Mouse (Mus musculus): ENCODE measurements at regions not wholly inside any gene's neighbourhood (a gene's known extent, or its start where the extent isn't known, plus 50 kb on each side); places are given as distances from the start of the nearest gene placed in this dataset.

DNA sequence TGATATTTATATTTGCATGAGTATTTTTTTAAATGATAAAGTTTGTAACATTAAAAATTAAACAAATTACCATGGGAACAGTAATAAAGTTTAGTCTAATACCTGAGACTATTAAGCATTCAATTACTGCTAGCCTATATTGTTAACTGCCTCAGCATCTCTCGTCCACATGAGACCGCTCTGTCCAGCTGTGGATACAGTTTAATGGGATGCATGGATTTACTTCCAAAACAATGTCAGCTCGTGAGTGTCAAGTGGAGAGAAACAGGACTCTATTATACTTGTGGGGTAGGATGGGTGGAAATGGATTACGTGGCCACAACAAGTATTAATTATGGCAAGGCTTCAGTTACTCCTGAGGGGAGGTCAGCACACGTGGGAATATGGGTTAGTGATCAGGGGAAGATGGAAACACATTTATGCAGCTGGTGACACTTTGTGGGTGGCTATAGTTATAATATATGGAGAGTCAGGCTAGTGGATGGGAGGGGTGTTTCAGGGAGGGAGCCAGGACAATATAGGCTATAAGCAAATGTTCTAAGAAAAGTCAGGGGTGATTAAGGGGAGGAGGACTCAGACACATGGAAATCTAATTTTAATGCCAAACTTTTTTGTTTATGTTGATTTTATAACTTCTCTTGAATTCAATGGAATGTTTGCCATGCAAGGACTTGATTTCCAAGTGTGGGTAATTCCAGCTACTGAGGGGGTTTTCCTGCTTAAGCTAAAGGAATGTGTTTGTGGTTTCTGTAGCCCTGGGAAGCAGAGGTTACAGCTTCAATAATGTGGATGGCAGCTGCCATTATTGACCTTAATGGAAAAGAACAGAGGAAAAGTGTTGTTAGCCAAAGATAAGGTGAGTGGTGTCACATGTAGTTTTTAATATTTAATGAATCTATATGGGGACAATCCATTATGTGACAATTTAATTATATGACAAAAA is 384.0 kb upstream of the Robo2 start:
- no peaks in the 10 kb centered on the region for H3K9me3 ChIP-seq (replicated peaks)
- H3K27ac ChIP-seq (replicated peaks): no peak overlapping the region
- H3K27me3 ChIP-seq (ENCODE audit: low read depth, poor library complexity, severe bottlenecking): no peaks in the 10 kb centered on the region
- no peaks in the 10 kb centered on the region for H3K36me3 ChIP-seq
- no peak for DNase-seq (ENCODE audit: low spot score)
- 61% methylated on average over 5 of the region's 5 CpGs for WGBS
- no peak overlapping the region for H3K4me3 ChIP-seq
- no peaks in the 10 kb centered on the region; the same call in 1 of the 2 replicates for H3K4me1 ChIP-seq

DNA sequence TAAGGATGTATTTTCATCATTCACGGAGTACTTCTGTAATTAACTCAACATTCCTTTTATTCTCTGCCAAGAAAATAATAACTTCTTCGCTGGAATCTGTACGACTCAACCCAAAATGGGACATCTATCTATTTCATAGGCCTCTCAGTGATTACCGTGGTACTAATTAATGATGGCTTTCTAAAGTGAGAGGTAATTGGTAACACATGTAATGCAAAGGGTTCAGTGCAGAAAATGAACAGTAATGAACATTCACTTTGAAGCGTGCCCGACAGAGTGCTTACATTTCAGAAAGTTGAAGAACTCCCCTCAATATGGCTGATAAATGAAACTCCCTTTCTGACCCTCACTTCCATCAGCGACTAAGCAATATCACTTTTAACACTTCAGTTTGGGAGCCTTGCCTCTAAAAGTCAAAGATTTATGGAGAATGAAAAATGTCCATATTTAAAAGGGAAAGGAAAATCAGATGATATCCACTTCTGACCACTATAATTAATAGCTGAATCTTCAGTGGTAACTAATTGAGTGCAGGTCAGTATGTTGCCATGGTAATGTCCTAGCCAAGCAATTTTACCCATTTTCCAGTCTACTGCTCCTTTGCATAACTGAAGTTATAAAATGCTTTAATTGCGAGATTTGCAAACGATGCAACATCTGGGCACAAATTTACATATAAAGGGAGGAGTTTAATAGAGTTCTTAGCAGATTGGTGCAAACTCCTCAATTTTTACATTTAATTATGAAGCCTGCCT is 373.9 kb upstream of the Robo2 start:
- Histone ChIP-seq H3K4me3 (no peak overlapping the region), H3K36me3 (no peaks in the 10 kb centered on the region), H3K27me3 (ENCODE audit: low read depth, poor library complexity, severe bottlenecking) (no peaks in the 10 kb centered on the region), H3K9me3 (replicated peaks) (no peaks in the 10 kb centered on the region), H3K4me1 (no peaks in the 10 kb centered on the region), H3K27ac (replicated peaks) (no peak overlapping the region)
- 85% methylated on average over 9 of the region's 9 CpGs for WGBS
- no peak for DNase-seq (ENCODE audit: low spot score)

DNA sequence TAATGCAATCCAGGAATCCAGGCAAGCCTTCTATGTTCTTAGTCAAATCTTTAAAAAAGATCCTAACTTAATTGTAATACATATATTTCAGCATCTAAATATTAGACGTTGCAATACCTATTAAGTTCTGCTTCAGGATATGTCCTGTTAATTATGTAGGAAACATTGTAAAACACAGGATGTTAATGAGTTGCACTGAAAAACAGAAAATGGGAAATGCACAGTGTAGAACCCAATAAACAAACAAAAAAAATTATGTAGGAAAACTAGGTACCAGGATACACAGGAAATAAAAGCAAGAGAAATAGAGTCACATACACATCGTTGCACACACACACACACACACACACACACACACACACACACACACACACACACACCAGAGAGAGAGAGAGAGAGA is 368.8 kb upstream of the Robo2 start:
- 96% methylated on average over 2 of the region's 2 CpGs for WGBS
- no peaks in the 10 kb centered on the region for H3K27me3 ChIP-seq (ENCODE audit: low read depth, poor library complexity, severe bottlenecking)
- H3K9me3 ChIP-seq (replicated peaks): no peaks in the 10 kb centered on the region
- H3K36me3 ChIP-seq: no peaks in the 10 kb centered on the region
- no peaks in the 10 kb centered on the region for H3K4me1 ChIP-seq
- no peak for DNase-seq (ENCODE audit: low spot score)
- H3K27ac ChIP-seq (replicated peaks): no peak overlapping the region
- H3K4me3 ChIP-seq: no peak overlapping the region

DNA sequence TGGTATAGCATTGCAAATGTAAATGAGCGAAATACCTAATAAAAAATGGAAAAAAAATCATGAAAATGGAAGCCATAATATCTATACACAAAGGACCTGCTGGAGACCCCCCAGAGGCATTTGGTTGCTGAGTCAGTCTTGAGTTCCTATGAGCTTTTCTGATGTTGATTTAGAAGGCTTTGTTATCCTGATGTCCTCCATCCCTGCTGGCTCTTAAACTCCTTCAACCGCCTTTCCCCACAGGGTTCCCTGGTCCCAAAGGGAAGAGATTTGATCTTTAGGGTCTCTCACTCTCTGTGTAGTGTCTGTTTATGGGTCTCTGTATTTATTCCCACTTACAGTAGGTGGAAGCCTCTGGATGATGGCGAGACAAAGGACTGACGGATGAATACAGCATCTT is 356.6 kb upstream of the Robo2 start:
- WGBS: 87% methylated on average over 4 of the region's 4 CpGs
- DNase-seq (ENCODE audit: low spot score): no peak

DNA sequence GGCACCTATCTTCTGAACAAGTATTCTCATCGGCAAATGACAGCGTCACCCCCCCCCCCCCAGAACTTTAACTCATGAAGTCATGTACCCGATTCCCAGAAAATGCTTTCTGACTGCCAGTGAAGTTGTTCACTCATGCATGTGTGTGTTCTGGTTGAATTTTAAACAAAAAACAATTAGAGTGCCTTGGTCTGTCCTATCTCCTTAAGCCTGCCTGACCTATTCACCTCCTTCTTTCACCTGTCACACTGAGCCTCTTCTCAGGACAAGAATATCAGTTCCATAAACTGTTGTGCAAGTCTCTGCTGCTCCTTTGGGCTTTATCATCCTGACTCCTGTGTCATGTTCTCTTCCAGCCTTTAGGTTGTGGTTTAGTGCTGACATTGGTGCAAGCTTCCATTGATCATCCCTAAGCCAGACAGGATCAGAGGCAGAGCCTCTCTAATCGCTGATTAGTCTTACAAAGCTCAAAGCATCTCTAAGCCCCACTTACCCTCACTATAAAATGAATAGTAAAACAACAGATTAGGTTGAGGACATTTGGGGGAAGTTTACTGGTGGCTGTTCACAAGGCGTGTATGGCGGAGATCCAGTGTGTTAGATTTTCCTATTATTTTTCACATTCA is 345.2 kb upstream of the Robo2 start:
- H3K4me3 ChIP-seq: no peak overlapping the region
- no peak for DNase-seq (ENCODE audit: low spot score)
- peaks cover 43% of the 10 kb centered on the region for H3K27me3 ChIP-seq (ENCODE audit: low read depth, poor library complexity, severe bottlenecking)
- WGBS: 39% methylated on average over 6 of the region's 6 CpGs
- 0 out of 2 replicates have a peak, but pooled peaks cover 5% of the 10 kb centered on the region for H3K9me3 ChIP-seq (replicated peaks)
- no peaks in the 10 kb centered on the region for H3K36me3 ChIP-seq
- H3K4me1 ChIP-seq: peaks cover 11% of the 10 kb centered on the region
- H3K27ac ChIP-seq (replicated peaks): no peak overlapping the region

More for the DNA sequence above, 356.6 kb upstream of the Robo2 start:
- H3K27ac ChIP-seq (replicated peaks): no peak overlapping the region
- H3K4me1 ChIP-seq: no peaks in the 10 kb centered on the region
- H3K4me3 ChIP-seq: no peak overlapping the region
- H3K27me3 ChIP-seq (ENCODE audit: low read depth, poor library complexity, severe bottlenecking): no peaks in the 10 kb centered on the region
- no peaks in the 10 kb centered on the region for H3K9me3 ChIP-seq (replicated peaks)
- no peaks in the 10 kb centered on the region for H3K36me3 ChIP-seq

DNA sequence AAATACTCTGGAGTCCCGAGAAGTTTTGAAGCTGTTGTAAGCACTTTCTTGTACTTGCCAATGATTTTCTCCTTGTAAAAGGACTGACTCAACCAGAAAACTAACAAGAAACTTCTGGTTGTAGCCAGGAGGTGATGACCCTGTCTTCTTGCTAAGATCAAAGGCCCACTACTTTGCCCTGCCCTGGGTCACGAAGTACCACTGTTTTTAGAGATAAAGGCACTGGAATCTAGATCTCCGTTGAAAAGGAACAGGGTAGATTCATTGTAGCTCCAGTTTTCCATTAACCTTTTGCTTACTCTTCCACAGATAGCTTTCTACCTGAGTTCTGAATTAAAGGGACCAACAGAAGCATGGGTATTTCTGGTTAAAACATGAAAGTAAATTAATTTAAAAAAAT is 339.3 kb upstream of the Robo2 start:
- Histone ChIP-seq H3K27ac (replicated peaks) (no peak overlapping the region), H3K4me1 (no peaks in the 10 kb centered on the region), H3K36me3 (no peaks in the 10 kb centered on the region), H3K9me3 (replicated peaks) (0 out of 2 replicates have a peak, but pooled peaks cover 5% of the 10 kb centered on the region), H3K27me3 (ENCODE audit: low read depth, poor library complexity, severe bottlenecking) (peaks cover 14% of the 10 kb centered on the region), H3K4me3 (no peak overlapping the region)
- no peak for DNase-seq (ENCODE audit: low spot score)
- WGBS: 24% methylated on average over 3 of the region's 3 CpGs

DNA sequence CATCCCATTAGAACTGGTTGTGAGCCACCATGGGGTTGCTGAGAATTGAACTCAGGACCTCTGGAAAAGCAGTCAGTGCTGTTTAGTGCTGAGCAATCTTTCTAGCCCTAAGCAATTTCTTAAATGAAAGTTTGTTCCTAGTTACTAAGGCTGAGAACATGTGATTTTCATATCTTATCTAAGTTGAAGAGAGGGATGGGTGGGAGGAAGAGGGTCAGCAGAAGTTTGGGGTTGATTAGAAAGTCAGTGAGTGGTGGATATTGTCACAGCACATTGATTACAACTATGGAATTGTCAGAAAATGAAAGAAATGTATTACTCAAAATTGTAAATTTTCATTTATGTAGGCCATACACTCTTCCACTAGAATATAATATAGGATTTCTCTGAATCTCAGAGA is 337.4 kb upstream of the Robo2 start:
- Histone ChIP-seq H3K27me3 (ENCODE audit: low read depth, poor library complexity, severe bottlenecking) (peaks cover 11% of the 10 kb centered on the region), H3K9me3 (replicated peaks) (0 out of 2 replicates have a peak, but pooled peaks cover 5% of the 10 kb centered on the region), H3K36me3 (no peaks in the 10 kb centered on the region), H3K4me1 (no peaks in the 10 kb centered on the region), H3K4me3 (no peak overlapping the region), H3K27ac (replicated peaks) (no peak overlapping the region)
- DNase-seq (ENCODE audit: low spot score): no peak

DNA sequence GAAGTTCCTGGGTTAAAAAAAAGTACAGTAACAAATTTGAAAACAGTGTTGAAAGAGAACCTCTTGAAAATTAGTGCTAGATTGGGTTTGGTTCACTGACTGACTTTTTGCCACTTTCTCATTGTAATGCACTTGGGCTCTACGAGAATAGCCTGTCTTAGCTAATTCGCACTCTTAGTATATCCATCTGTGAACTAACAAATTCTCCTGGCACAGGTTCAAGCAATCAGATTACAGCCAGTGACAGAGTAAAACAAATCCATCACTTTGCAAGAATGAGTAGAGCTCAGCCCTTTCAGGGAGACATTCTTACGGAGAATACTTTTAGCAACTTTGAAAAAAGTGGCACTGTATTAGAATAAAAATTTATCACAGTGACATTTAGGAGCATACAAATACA is 331.9 kb upstream of the Robo2 start:
- no peaks in the 10 kb centered on the region for H3K27me3 ChIP-seq (ENCODE audit: low read depth, poor library complexity, severe bottlenecking)
- peaks cover 4% of the 10 kb centered on the region; the same call in 1 of the 2 replicates for H3K4me1 ChIP-seq
- H3K9me3 ChIP-seq (replicated peaks): no peaks in the 10 kb centered on the region
- no peak overlapping the region for H3K4me3 ChIP-seq
- no peaks in the 10 kb centered on the region for H3K36me3 ChIP-seq
- WGBS: 91% methylated on average over 3 of the region's 3 CpGs
- no peak for DNase-seq (ENCODE audit: low spot score)
- H3K27ac ChIP-seq (replicated peaks): no peak overlapping the region

DNA sequence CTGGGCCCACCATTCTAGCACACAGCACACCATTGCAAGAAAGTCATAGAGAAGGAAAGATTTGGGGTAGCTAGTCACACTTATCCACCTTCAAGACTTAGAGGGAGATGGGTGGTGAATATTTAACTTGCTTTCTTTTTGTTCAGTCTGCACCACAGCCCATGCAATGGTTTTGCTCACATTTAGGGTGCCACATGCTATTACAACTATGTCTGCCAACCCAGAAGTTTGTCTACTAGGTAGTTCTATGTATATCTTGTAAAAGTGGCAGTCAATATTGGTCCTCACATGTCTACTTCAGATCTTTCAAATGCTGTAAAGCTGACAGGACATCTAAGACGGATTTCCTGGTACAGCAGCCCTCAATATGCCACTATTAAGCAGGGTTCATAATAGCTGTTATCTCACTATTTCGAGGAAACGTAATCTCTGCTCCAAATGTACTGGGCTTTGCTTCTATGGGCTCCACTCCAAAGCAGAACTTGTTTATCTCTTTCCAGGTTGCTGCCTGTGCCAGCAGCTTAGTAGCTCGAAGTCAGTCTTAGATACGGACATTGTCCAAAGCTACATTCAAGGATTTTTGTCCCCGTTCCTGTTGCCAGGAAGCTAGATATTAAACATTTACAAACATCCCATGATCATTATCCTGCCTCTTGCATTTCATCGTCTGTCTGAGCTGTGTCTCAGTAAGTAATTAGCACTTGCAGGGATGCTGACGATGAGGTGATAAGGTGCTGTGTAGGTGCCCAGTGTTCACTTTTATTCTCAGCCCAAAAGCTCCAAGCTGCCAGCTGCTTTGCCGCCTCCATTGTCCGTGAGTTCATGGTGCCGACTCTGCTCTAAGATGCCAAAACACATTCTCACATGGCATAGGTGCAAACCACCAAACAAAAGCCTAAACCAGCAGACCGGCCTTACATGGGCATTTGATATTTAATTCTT is 327.8 kb upstream of the Robo2 start:
- Histone ChIP-seq H3K27ac (replicated peaks) (no peak overlapping the region), H3K27me3 (ENCODE audit: low read depth, poor library complexity, severe bottlenecking) (no peaks in the 10 kb centered on the region), H3K4me1 (peaks cover 11% of the 10 kb centered on the region), H3K9me3 (replicated peaks) (no peaks in the 10 kb centered on the region), H3K36me3 (no peaks in the 10 kb centered on the region), H3K4me3 (no peak overlapping the region)
- 88% methylated on average over 12 of the region's 12 CpGs for WGBS
- no peak for DNase-seq (ENCODE audit: low spot score)

DNA sequence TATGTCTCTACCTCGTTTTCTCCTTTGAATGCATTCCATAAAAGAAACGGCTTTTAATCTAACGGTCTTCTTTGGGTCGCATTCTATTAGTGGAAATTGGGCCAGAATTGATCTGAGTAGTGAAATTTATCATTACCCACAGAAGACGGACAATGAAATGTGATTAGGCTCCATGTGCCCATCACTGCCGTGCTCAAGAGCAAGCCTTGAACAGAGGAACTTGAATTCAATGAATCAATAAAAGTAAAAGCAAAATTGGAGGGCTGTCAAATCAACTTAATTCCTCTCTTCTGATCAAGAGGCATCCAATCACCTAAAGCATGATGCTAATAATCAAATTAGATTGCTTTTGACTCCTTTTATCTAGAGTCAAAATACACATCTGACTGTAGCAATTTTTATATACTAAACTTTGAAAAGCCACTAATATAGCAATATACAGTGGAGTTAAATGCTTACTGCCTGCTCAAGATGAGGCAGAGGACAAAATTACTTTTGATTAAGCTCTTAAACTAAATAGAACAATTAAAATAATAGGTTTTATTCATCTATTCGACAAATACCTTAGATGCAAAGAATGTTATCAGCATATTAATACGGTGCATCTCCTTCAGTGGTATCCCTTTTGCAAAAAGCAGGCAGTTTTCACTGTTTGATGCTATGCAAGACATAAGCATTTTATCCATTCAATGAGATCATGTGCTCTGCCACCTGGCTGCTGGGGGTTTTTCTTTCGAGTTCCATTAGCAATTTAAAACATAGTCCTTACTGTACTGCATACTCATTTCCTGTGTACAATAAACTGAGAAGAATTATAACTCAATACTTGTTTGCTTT is 321.5 kb upstream of the Robo2 start:
- no peak overlapping the region for H3K27ac ChIP-seq (replicated peaks)
- H3K27me3 ChIP-seq (ENCODE audit: low read depth, poor library complexity, severe bottlenecking): no peaks in the 10 kb centered on the region
- no peak for DNase-seq (ENCODE audit: low spot score)
- no peaks in the 10 kb centered on the region for H3K9me3 ChIP-seq (replicated peaks)
- no peak overlapping the region for H3K4me3 ChIP-seq
- WGBS: 85% methylated on average over 9 of the region's 9 CpGs
- H3K36me3 ChIP-seq: no peaks in the 10 kb centered on the region
- peaks cover 4% of the 10 kb centered on the region for H3K4me1 ChIP-seq

DNA sequence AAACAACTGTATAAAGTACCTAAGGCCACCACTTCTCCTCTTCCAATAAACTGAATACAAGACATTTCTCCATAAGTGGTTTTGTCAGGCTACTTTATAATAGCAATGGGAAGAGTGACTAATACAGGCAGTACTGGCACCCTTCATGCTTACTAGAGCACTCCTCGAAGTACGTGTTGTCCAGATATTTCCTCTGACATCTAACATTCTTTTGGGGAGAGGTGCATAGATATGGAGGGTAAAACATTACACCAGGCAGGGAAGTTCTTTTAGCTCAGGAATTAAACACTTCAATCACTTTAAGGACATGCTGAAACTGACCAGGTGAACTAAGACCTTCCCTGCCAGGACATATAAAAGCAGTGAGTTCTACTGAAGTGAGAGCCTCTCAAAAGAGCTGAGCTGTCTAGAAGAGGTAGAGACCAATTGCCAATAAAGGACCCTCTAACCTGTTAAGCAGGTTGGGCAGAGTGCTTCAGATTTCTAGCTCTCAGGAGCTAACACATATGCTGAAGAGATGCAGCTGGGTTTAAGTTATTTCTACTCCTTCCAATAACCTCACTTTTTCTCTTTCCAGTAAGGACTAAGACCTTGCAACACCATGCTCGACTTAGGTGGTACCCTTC is 318.7 kb upstream of the Robo2 start:
- Histone ChIP-seq H3K27me3 (ENCODE audit: low read depth, poor library complexity, severe bottlenecking) (no peaks in the 10 kb centered on the region), H3K36me3 (no peaks in the 10 kb centered on the region), H3K4me1 (no peaks in the 10 kb centered on the region), H3K4me3 (no peak overlapping the region), H3K9me3 (replicated peaks) (no peaks in the 10 kb centered on the region), H3K27ac (replicated peaks) (no peak overlapping the region)
- DNase-seq (ENCODE audit: low spot score): no peak
- 91% methylated on average over 3 of the region's 3 CpGs for WGBS
